Mouse (Mus musculus): Measurements from ENCODE around the gene Parva.

DNA sequence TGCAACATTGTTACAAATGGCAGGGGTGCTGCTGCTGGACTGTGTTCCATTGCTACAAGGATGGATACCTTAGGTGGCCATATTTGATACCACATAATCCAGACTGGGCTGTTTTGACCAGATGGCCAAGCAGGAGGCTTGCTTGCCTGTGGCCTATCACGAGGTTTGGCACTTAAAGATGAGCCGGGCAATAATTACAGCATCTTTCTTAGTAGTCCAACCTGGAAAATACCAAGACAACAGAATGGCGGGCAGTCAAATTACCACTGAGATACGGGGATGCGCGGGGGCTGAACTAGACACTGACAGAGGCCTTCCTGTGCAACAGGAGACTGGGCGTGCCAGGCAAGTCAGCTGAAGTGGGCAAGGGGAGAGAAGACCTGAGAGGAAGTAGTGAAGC is 55.3 kb downstream of the Parva start:
- TF ChIP-seq POLR2A (IDR thresholded peaks at IDR 0.05; ENCODE audit: low read depth, low read length) (no peak), CTCF (IDR thresholded peaks at IDR 0.05; ENCODE audit: borderline replicate concordance, insufficient read depth, low read length) (no peak)

Measured in embryonic fibroblast, embryonic 13.5 days (primary cell).